9 mouse cellular contexts compared by ENCODE assay signal in the genomic region with DNA sequence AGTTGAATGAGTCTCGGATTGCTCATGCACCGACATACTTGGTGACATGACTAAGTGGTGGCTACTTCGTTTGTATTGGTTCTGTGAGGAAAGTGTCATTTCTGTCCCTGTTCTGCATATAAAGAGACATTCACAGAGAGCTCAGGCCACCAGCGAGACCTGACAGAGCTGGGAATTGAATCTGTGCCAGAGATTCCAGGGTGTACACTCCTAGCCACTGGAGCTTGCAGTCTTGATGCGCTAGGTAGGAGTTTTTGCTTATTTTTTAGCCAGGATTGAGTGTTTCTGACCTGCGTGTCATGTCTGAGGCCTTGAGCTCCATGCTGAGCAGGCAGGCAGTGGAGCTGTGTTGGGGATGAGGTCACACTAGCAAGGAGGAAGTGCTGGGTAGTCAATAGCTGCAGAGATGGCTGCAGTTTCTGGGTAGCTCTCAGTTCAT. TPM values are rescaled to one million over a fixed set of nuclear protein-coding genes. Genes with fewer than 3 reads are reported as not detected.
DNase-seq lines count a peak whose midpoint lies in the region; ATAC-seq and TF ChIP-seq lines count a peak whose summit lies in the region.
"Had no signal": no experiment of that assay in that cellular context is flagged by ENCODE, and none has a peak within 500 bp of the region (broad histone marks: within the 10 kb centered on the region; RNA-seq: fewer than 3 reads in every experiment).

No protein-coding gene starts in this region.

- H3K4me2 ChIP-seq in heart, embryonic 12.5 days, result peak overlapping the region; percentile 55

- H3K27ac ChIP-seq in heart, adult 2 months, result peak overlapping the region; percentile 84
- H3K27ac ChIP-seq in heart, embryonic 12.5 days (ENCODE audit: poor library complexity, severe bottlenecking), result peak overlapping the region; percentile 93

- H3K79me2 ChIP-seq in heart, adult 2 months (replicated peaks; ENCODE audit: control insufficient read depth, insufficient read depth, low read length), result peaks cover 6% of the 10 kb centered on the region

- TF ChIP-seq EP300 in heart, adult 2 months (IDR thresholded peaks at IDR 0.05; ENCODE audit: insufficient read depth, low read depth, low read length), result no peak

- intact Hi-C loops in heart, adult 2 months (cut with DNase I), result no loop called here

- H3K4me3 ChIP-seq in heart, adult 2 months, result no peak overlapping the region
- H3K4me3 ChIP-seq in heart, embryonic 12.5 days, result no peak overlapping the region
- H3K4me3 ChIP-seq: limb, embryonic 15.5 days had no signal

- H3K9ac ChIP-seq in heart, adult 2 months (ENCODE audit: low read depth, low read length), result peak overlapping the region; percentile 42
- H3K9ac ChIP-seq in heart, embryonic 12.5 days, result no peak overlapping the region; the same call in 1 of the 2 replicates
- H3K9ac ChIP-seq: limb, embryonic 15.5 days had no signal

- peaks cover 30% of the 10 kb centered on the region for H3K4me1 ChIP-seq in heart, adult 2 months (ENCODE audit: control insufficient read depth, insufficient read depth, low read length)
- peaks cover 83% of the 10 kb centered on the region for H3K4me1 ChIP-seq in heart, embryonic 12.5 days (replicated peaks)

- TF ChIP-seq CTCF in heart, adult 2 months (IDR thresholded peaks at IDR 0.05), result no peak

- WGBS in heart, adult 2 months, result 32% methylated on average over 6 of the region's 6 CpGs
- 29% methylated on average over 6 of the region's 6 CpGs for WGBS in heart, embryonic 12.5 days

- ATAC-seq in heart, embryonic 12.5 days (ENCODE audit: insufficient number of reproducible peaks, low FRiP score), result no peak

- H3K36me3 ChIP-seq in heart, adult 2 months (ENCODE audit: control insufficient read depth, insufficient read depth, low read length), result peaks cover 7% of the 10 kb centered on the region
- no peaks in the 10 kb centered on the region for H3K36me3 ChIP-seq in heart, embryonic 12.5 days
- H3K36me3 ChIP-seq: limb, embryonic 15.5 days had no signal

- no peak for DNase-seq in heart, adult 2 months
- no peak for DNase-seq in heart, adult 8-10 months (ENCODE audit: low spot score)
- peak; percentile 52 for DNase-seq in adipocyte (ENCODE audit: low spot score)
- peak; percentile 66 to 74 for DNase-seq in kidney, postnatal 25 days
- DNase-seq in left cerebral cortex, adult 11 months (ENCODE audit: low spot score), result no peak
- no peak for DNase-seq in c-Kit-positive CD71-positive TER-119-positive erythroid progenitor cells, embryonic 14.5 days (ENCODE audit: low spot score)
- DNase-seq in lung, adult 18-20 months, result no peak

- H3K27me3 ChIP-seq in heart, adult 2 months (ENCODE audit: control insufficient read depth, insufficient read depth, low read length), result no peaks in the 10 kb centered on the region
- H3K27me3 ChIP-seq in heart, embryonic 12.5 days (replicated peaks), result no peaks in the 10 kb centered on the region
- H3K27me3 ChIP-seq: limb, embryonic 15.5 days had no signal

- H3K9me3 ChIP-seq in heart, embryonic 12.5 days (replicated peaks), result no peaks in the 10 kb centered on the region
- H3K9me3 ChIP-seq: limb, embryonic 15.5 days had no signal

- TF ChIP-seq POLR2A in heart, adult 2 months (IDR thresholded peaks at IDR 0.05; ENCODE audit: insufficient read depth, low read depth, low read length), result no peak

RNA-seq across cellular contexts. Expression of a gene that starts 41.8 kb away (rescaled TPM):
- total RNA-seq in heart, adult 2 months (2021), result 10 to 100 TPM; 23.6 to 25.1 TPM
- 7.7 and 14.3 TPM in 2 replicates for polyA plus RNA-seq in heart, adult 2 months (2012; rRNA removed)
- total RNA-seq in heart, adult 8-10 months (2022), result 10 to 100 TPM; 21.5 to 24.7 (median 23.3) TPM
- 50.0 and 58.0 TPM in 2 replicates for polyA plus RNA-seq in heart, embryonic 12.5 days (2016; fragmentation: Nextera tagmentation; extraction: Ambion mirVana)

Comparison
In these comparisons a context has a peak if more than half of its experiments do, and no peak if none do; other contexts are left out.
1. DNase-seq: peak in adipocyte (single experiment) and kidney, postnatal 25 days (2 of 2); none in heart, adult 2 months (0 of 2), heart, adult 8-10 months (single experiment), left cerebral cortex, adult 11 months (single experiment), c-Kit-positive CD71-positive TER-119-positive erythroid progenitor cells, embryonic 14.5 days (single experiment) and lung, adult 18-20 months (0 of 2).